Mouse (Mus musculus): ENCODE results near the gene Mccc2. TPM values are rescaled to one million over a fixed set of nuclear protein-coding genes. Genes with fewer than 3 reads are reported as not detected.

Mccc2 gene
- 11.3 TPM for polyA plus RNA-seq (2017; shearing (Covaris generic))

GRCm38 (mm10) chr13:100014906-100015895, at the start of gene Mccc2:
Gene Mccc2, minus strand, starts transcription at chr13:100015639.

DNA sequence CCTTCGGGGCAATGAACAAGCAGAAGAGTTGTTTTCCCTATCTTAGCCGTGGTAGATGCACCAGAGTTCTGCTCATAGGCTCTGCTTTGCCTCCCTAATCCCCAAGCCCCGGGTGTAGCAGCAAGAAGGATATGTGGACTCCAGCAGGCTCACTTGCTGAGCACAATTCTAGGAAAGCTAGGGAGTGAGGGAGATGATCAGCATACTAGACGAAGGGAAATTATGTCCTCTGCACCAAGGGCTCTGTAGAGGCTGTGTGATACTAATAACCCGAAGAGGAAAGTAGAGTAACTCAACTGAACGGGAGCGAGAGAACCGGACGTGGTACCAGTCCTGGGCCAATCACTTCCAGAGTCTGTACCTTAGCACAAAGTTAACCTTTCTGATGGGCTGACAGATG, 114.5 kb downstream of the Mccc2 start, which contains the start of gene Cartpt:
Gene Cartpt, minus strand, starts transcription at position 127 of the 400 bp plus-strand sequence.

Other genes with a start within 250 kb of the Mccc2 start
- gene Cartpt, start 114.5 kb downstream of the Mccc2 start, polyA plus RNA-seq (2017; shearing (Covaris generic)) = not detected
- gene Bdp1, start 88.4 kb upstream of the Mccc2 start, polyA plus RNA-seq (2017; shearing (Covaris generic)) = 69.3 TPM
- gene Serf1, start 92.4 kb upstream of the Mccc2 start, polyA plus RNA-seq (2017; shearing (Covaris generic)) = 6.5 TPM
- 41.2 TPM for gene Smn1, start 109.2 kb upstream of the Mccc2 start, polyA plus RNA-seq (2017; shearing (Covaris generic))
- gene Naip2, start 186.5 kb upstream of the Mccc2 start, polyA plus RNA-seq (2017; shearing (Covaris generic)) = 4.2 TPM
- gene Naip5, start 230.7 kb upstream of the Mccc2 start, polyA plus RNA-seq (2017; shearing (Covaris generic)) = 4.7 TPM